Mouse (Mus musculus): ENCODE data around the gene Mgl2. TPM values are rescaled to one million over a fixed set of nuclear protein-coding genes. Genes with fewer than 3 reads are reported as not detected.
"Not testable (repeated sequence)": the region's sequence is repeated elsewhere in the genome, so short reads cannot be mapped to it uniquely, and the experiment has no call there.

The Mgl2 gene
- polyA plus RNA-seq, 1 experiment from 2014 or later: 2.5 TPM

DNA sequence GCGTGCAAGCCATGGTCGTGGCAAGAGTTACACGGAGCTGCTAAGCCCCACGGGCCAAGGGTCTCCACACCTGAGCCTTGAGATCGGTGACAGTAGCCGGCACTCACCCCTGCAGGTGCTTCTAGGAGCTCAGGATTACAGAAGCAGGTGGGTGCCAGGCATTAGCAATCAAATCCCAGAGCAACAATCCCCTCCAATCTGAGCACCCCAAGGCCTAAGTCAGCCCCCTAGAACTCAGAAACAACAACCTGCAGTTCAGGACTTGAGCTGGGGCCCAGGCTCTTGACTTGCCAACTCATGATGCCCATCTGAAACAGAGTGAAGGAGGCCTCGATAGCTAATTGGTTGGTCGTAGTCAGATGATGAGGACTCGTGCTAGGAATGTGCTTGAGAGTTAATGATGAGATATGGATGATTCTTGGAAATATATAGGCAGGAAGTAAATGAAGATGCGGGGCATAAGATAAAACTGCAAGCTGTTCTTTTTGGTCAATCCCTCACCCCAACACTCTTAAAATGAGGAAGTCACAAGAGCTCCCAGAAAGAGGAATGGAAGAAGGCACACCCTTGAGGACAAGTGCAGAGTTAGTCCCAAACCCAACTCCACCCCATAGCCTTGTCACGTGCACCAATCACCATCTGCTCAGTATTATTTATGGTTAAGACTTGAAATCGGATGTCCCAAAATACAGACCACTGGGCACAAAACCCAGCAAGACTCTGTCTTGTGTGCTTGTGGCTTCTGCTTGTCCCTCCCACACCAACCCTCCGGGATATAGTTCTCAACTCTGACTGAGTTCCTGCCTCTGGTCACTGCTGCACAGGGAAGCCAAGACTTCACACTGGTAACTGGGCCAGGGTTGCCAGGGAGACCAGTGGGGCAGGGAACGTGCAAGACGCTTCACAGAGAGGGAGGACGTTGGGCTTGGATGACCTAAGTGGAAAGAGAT is 36.1 kb downstream of the Mgl2 start:
- Histone ChIP-seq H3K9ac (ENCODE audit: low read depth, low read length) (no peak overlapping the region), H3K4me3 (ENCODE audit: low read depth, low read length) (no peak overlapping the region), H3K9me3 (replicated peaks; ENCODE audit: control insufficient read depth, low read length) (no peaks in the 10 kb centered on the region), H3K4me1 (ENCODE audit: control insufficient read depth, low read depth, low read length) (no peaks in the 10 kb centered on the region), H3K27me3 (ENCODE audit: control insufficient read depth, insufficient read depth, low read depth, low read length) (no peaks in the 10 kb centered on the region), H3K4me2 (ENCODE audit: low read depth, low read length) (no peak overlapping the region), H3K27ac (ENCODE audit: low read length) (no peak overlapping the region), H3K36me3 (ENCODE audit: control insufficient read depth, insufficient read depth) (no peaks in the 10 kb centered on the region)
- ATAC-seq (ENCODE audit: low read depth): no peak
- 39% methylated on average over 16 of the region's 16 CpGs for WGBS (ENCODE audit: insufficient replicate concordance)

DNA sequence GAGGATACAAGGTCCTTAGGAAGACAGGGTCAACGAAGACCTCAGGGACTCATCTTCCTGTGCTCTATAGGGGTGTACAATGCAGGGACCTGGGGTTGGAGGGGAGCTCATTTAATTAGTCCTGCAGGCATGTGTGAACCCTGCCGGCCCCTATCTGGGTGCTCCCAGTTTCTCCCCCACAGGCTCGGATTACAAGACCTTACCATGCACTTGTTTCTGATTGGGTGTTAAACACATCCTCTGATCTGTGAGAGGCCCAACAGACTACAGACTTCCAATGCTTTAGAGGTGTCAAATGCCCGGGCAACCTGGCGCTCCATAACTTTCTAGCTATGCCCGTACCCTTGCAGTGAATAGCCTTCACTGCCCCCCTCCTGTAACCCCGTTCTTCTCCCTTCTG is 38.0 kb downstream of the Mgl2 start:
- Histone ChIP-seq H3K4me3 (ENCODE audit: low read depth, low read length) (no peak overlapping the region), H3K9ac (ENCODE audit: low read depth, low read length) (no peak overlapping the region), H3K9me3 (replicated peaks; ENCODE audit: control insufficient read depth, low read length) (no peaks in the 10 kb centered on the region), H3K4me2 (ENCODE audit: low read depth, low read length) (no peak overlapping the region), H3K4me1 (ENCODE audit: control insufficient read depth, low read depth, low read length) (no peaks in the 10 kb centered on the region), H3K36me3 (ENCODE audit: control insufficient read depth, insufficient read depth) (no peaks in the 10 kb centered on the region), H3K27ac (ENCODE audit: low read length) (no peak overlapping the region), H3K27me3 (ENCODE audit: control insufficient read depth, insufficient read depth, low read depth, low read length) (no peaks in the 10 kb centered on the region)
- ATAC-seq (ENCODE audit: low read depth): no peak
- 50% methylated on average over 7 of the region's 7 CpGs for WGBS (ENCODE audit: insufficient replicate concordance)

DNA sequence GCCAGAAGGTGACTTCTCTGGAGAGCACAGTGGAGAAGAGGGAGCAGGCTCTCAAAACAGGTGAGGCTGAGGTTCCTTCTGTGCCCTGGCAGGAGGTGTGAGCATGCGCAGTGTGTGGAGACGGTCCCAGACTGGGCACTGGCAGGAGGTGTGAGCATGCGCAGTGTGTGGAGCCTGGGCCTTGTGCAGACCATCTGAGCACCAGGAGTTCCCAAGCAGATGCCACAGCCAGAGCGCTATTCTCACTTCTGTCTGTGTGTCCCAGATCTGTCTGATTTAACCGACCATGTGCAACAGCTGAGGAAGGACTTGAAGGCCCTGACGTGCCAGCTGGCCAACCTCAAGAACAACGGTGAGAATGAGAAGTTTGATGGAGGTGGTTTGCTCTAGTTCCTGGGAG is 39.3 kb downstream of the Mgl2 start:
- 70% methylated on average over 7 of the region's 7 CpGs for WGBS (ENCODE audit: insufficient replicate concordance)
- not testable (repeated sequence) for H3K36me3 ChIP-seq (ENCODE audit: control insufficient read depth, insufficient read depth); H3K9ac ChIP-seq (ENCODE audit: low read depth, low read length); H3K4me1 ChIP-seq (ENCODE audit: control insufficient read depth, low read depth, low read length); H3K27ac ChIP-seq (ENCODE audit: low read length); H3K27me3 ChIP-seq (ENCODE audit: control insufficient read depth, insufficient read depth, low read depth, low read length); H3K9me3 ChIP-seq (replicated peaks; ENCODE audit: control insufficient read depth, low read length); H3K4me3 ChIP-seq (ENCODE audit: low read depth, low read length); H3K4me2 ChIP-seq (ENCODE audit: low read depth, low read length); ATAC-seq (ENCODE audit: low read depth)

DNA sequence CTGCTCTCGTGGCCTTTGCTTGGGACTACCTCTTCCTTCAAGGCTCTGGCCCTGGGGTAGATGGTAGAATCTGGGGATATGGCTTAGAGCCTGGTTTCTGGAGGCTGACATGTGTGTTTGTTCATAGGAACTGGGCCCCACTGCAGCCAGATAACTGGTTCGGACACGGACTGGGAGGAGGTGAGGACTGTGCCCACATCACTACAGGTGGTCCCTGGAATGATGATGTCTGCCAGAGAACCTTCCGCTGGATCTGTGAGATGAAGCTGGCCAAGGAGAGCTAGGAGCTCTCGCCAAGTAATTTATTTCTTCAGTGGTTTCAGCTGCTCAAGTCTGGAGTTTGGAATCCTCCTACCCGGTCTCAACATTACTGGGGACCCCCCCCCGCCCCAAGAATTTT is 40.2 kb downstream of the Mgl2 start:
- WGBS (ENCODE audit: insufficient replicate concordance): 56% methylated on average over 7 of the region's 7 CpGs

DNA sequence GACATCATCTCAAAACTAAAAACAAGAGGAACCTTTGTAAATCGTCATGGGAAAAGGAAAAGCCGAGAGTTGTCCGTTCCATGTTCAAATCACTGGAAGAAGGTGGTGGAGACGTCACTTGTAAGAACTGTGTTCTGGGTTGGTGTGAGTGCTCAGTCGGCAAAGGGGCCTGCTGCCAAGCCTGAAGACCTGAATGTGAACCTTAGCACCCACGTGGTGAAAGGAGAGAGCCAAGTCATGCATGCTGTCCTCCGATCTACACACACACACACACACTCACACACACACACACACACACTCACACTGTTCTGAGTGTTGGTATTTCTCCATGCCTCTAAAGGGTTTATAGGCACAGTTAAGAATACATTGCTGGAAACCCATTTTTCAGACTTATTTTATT is 41.1 kb downstream of the Mgl2 start:
- ATAC-seq (ENCODE audit: low read depth): no peak
- Histone ChIP-seq H3K4me2 (ENCODE audit: low read depth, low read length) (no peak overlapping the region), H3K4me3 (ENCODE audit: low read depth, low read length) (no peak overlapping the region), H3K9ac (ENCODE audit: low read depth, low read length) (no peak overlapping the region), H3K4me1 (ENCODE audit: control insufficient read depth, low read depth, low read length) (no peaks in the 10 kb centered on the region), H3K36me3 (ENCODE audit: control insufficient read depth, insufficient read depth) (no peaks in the 10 kb centered on the region), H3K27me3 (ENCODE audit: control insufficient read depth, insufficient read depth, low read depth, low read length) (no peaks in the 10 kb centered on the region), H3K9me3 (replicated peaks; ENCODE audit: control insufficient read depth, low read length) (no peaks in the 10 kb centered on the region), H3K27ac (ENCODE audit: low read length) (no peak overlapping the region)
- 60% methylated on average over 7 of the region's 7 CpGs for WGBS (ENCODE audit: insufficient replicate concordance)

More for the DNA sequence above, 40.2 kb downstream of the Mgl2 start:
- Histone ChIP-seq H3K4me1 (ENCODE audit: control insufficient read depth, low read depth, low read length) (no peaks in the 10 kb centered on the region), H3K9ac (ENCODE audit: low read depth, low read length) (no peak overlapping the region), H3K36me3 (ENCODE audit: control insufficient read depth, insufficient read depth) (no peaks in the 10 kb centered on the region), H3K27ac (ENCODE audit: low read length) (no peak overlapping the region), H3K4me3 (ENCODE audit: low read depth, low read length) (no peak overlapping the region), H3K27me3 (ENCODE audit: control insufficient read depth, insufficient read depth, low read depth, low read length) (no peaks in the 10 kb centered on the region), H3K4me2 (ENCODE audit: low read depth, low read length) (no peak overlapping the region), H3K9me3 (replicated peaks; ENCODE audit: control insufficient read depth, low read length) (no peaks in the 10 kb centered on the region)
- ATAC-seq (ENCODE audit: low read depth): no peak

DNA sequence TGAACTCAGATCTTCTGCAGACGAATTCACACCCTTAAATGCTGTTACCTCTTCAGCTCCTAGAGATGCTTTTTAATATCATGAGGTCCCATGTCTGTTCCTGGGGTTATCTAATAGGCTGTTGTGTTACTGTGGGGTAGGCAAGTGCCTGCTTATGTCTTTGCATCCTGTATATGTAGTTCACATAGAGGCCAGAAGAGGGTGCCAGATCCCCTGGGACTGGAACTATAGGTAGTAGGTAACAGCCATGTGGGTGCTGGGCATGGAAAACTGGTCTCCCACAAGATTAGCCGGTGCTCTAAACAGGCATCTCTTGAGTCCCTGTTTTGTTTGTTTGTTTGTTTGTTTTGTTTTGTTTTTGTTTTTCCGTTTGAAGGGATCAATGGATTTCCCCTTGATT is 41.7 kb downstream of the Mgl2 start:
- no peak overlapping the region for H3K4me3 ChIP-seq (ENCODE audit: low read depth, low read length)
- no peak for ATAC-seq (ENCODE audit: low read depth)
- no peak overlapping the region for H3K27ac ChIP-seq (ENCODE audit: low read length)
- H3K9ac ChIP-seq (ENCODE audit: low read depth, low read length): no peak overlapping the region
- no peaks in the 10 kb centered on the region for H3K27me3 ChIP-seq (ENCODE audit: control insufficient read depth, insufficient read depth, low read depth, low read length)
- no peak overlapping the region for H3K4me2 ChIP-seq (ENCODE audit: low read depth, low read length)
- no peaks in the 10 kb centered on the region for H3K36me3 ChIP-seq (ENCODE audit: control insufficient read depth, insufficient read depth)
- H3K9me3 ChIP-seq (replicated peaks; ENCODE audit: control insufficient read depth, low read length): no peaks in the 10 kb centered on the region
- H3K4me1 ChIP-seq (ENCODE audit: control insufficient read depth, low read depth, low read length): no peaks in the 10 kb centered on the region
- WGBS (ENCODE audit: insufficient replicate concordance): 37% methylated on average over 3 of the region's 3 CpGs

DNA sequence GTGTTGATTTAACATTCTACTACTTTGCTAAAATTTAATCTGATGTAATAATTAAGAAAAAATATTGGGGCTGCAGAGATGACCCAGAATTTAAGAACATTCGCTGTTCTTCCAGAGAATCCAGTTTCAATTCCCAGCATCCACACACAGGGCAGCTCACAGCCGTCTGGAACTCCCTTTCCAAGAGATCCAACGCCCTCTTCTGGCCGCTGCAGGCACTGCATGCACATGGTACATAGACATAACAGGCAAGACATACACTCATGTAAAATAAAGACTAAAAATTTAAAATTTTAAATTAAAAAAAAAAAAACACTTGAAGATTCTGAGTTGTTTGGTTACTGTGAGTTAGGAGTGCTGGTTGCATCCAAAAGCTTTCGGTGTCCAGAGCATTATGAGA is 42.2 kb downstream of the Mgl2 start:
- Histone ChIP-seq H3K4me1 (ENCODE audit: control insufficient read depth, low read depth, low read length) (no peaks in the 10 kb centered on the region), H3K9me3 (replicated peaks; ENCODE audit: control insufficient read depth, low read length) (no peaks in the 10 kb centered on the region), H3K27ac (ENCODE audit: low read length) (no peak overlapping the region), H3K9ac (ENCODE audit: low read depth, low read length) (no peak overlapping the region), H3K4me2 (ENCODE audit: low read depth, low read length) (no peak overlapping the region), H3K36me3 (ENCODE audit: control insufficient read depth, insufficient read depth) (no peaks in the 10 kb centered on the region), H3K27me3 (ENCODE audit: control insufficient read depth, insufficient read depth, low read depth, low read length) (no peaks in the 10 kb centered on the region), H3K4me3 (ENCODE audit: low read depth, low read length) (no peak overlapping the region)
- 40% methylated on average over 5 of the region's 5 CpGs for WGBS (ENCODE audit: insufficient replicate concordance)
- ATAC-seq (ENCODE audit: low read depth): no peak

DNA sequence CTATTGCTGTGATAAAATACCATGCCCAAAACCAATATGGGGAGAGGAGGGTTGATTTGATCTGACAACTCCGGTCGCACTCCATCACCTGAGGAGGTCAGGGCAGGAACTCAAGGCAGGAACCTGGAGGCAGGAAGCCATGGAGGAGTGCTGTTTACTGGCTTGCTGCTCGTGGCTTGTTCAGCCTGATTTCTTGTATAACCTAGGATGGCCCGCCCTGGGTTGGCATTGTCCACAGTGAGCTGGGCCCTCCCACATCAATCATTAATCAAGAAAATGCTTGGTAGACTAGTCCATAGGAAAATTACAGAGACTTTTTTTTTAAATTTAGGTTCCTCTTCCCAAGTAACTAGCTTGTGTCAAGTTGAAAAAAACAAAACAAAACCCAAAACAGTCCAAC is 44.4 kb downstream of the Mgl2 start:
- 58% methylated on average over 4 of the region's 4 CpGs for WGBS (ENCODE audit: insufficient replicate concordance)
- no peak overlapping the region for H3K9ac ChIP-seq (ENCODE audit: low read depth, low read length)
- no peaks in the 10 kb centered on the region for H3K4me1 ChIP-seq (ENCODE audit: control insufficient read depth, low read depth, low read length)
- H3K4me3 ChIP-seq (ENCODE audit: low read depth, low read length): no peak overlapping the region
- H3K36me3 ChIP-seq (ENCODE audit: control insufficient read depth, insufficient read depth): no peaks in the 10 kb centered on the region
- ATAC-seq (ENCODE audit: low read depth): no peak
- no peak overlapping the region for H3K4me2 ChIP-seq (ENCODE audit: low read depth, low read length)
- H3K27me3 ChIP-seq (ENCODE audit: control insufficient read depth, insufficient read depth, low read depth, low read length): no peaks in the 10 kb centered on the region
- no peak overlapping the region for H3K27ac ChIP-seq (ENCODE audit: low read length)
- no peaks in the 10 kb centered on the region for H3K9me3 ChIP-seq (replicated peaks; ENCODE audit: control insufficient read depth, low read length)

DNA sequence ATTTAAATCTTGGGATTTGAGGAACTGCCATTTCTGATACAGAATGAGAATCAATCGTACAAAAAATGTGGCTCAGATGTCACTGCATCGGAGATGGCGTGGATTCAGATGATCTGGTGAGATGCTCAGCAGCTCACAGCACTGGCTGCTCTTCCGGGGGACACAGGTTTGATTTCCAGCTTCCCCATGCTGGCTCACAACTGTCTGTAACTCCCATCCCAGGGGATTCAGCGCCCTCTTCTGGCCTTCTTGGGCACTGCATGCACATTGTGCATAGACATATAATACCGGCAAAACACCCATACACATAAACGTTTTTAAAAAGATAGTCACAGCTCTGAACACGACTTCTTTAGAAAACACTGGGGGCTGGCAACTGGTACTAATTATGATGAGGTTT is 47.5 kb downstream of the Mgl2 start:
- H3K27me3 ChIP-seq (ENCODE audit: control insufficient read depth, insufficient read depth, low read depth, low read length): no peaks in the 10 kb centered on the region
- no peak overlapping the region for H3K4me2 ChIP-seq (ENCODE audit: low read depth, low read length)
- no peak for ATAC-seq (ENCODE audit: low read depth)
- H3K4me1 ChIP-seq (ENCODE audit: control insufficient read depth, low read depth, low read length): no peaks in the 10 kb centered on the region
- H3K36me3 ChIP-seq (ENCODE audit: control insufficient read depth, insufficient read depth): no peaks in the 10 kb centered on the region
- no peaks in the 10 kb centered on the region for H3K9me3 ChIP-seq (replicated peaks; ENCODE audit: control insufficient read depth, low read length)
- no peak overlapping the region for H3K27ac ChIP-seq (ENCODE audit: low read length)
- 64% methylated on average over 8 of the region's 8 CpGs for WGBS (ENCODE audit: insufficient replicate concordance)
- H3K9ac ChIP-seq (ENCODE audit: low read depth, low read length): no peak overlapping the region
- H3K4me3 ChIP-seq (ENCODE audit: low read depth, low read length): no peak overlapping the region
